Mouse (Mus musculus): ENCODE results near the gene Ryr2. TPM values are rescaled to one million over a fixed set of nuclear protein-coding genes. Genes with fewer than 3 reads are reported as not detected.

The Ryr2 gene
- polyA plus RNA-seq, 1 experiment: not detected

- no peak for TF ChIP-seq GATA1 (IDR thresholded peaks at IDR 0.05; ENCODE audit: low read length)
Measured at GRCm38 (mm10) chr13:11941724-11942123, 165.0 kb downstream of the Ryr2 start.

- TF ChIP-seq GATA1 (IDR thresholded peaks at IDR 0.05; ENCODE audit: low read length): no peak
Measured at GRCm38 (mm10) chr13:11933334-11933733, 173.4 kb downstream of the Ryr2 start.

GRCm38 (mm10) chr13:11928709-11929108, 178.0 kb downstream of the Ryr2 start:
- TF ChIP-seq GATA1 (IDR thresholded peaks at IDR 0.05; ENCODE audit: low read length): no peak

GRCm38 (mm10) chr13:11927727-11928126, 179.0 kb downstream of the Ryr2 start:
- no peak for TF ChIP-seq GATA1 (IDR thresholded peaks at IDR 0.05; ENCODE audit: low read length)

- TF ChIP-seq GATA1 (IDR thresholded peaks at IDR 0.05; ENCODE audit: low read length): no peak
Measured at GRCm38 (mm10) chr13:11926720-11927500, 179.8 kb downstream of the Ryr2 start.

- TF ChIP-seq GATA1 (IDR thresholded peaks at IDR 0.05; ENCODE audit: low read length): no peak
Measured at GRCm38 (mm10) chr13:11926215-11926614, 180.5 kb downstream of the Ryr2 start.

GRCm38 (mm10) chr13:11924732-11925131, 182.0 kb downstream of the Ryr2 start:
- no peak for TF ChIP-seq GATA1 (IDR thresholded peaks at IDR 0.05; ENCODE audit: low read length)

- no peak for TF ChIP-seq GATA1 (IDR thresholded peaks at IDR 0.05; ENCODE audit: low read length)
Measured at GRCm38 (mm10) chr13:11920495-11920894, 186.2 kb downstream of the Ryr2 start.

GRCm38 (mm10) chr13:11919448-11919847, 187.3 kb downstream of the Ryr2 start:
- no peak for TF ChIP-seq GATA1 (IDR thresholded peaks at IDR 0.05; ENCODE audit: low read length)

GRCm38 (mm10) chr13:11915619-11916018, 191.1 kb downstream of the Ryr2 start:
- TF ChIP-seq GATA1 (IDR thresholded peaks at IDR 0.05; ENCODE audit: low read length): no peak

- no peak for TF ChIP-seq GATA1 (IDR thresholded peaks at IDR 0.05; ENCODE audit: low read length)
Measured at GRCm38 (mm10) chr13:11914682-11915081, 192.1 kb downstream of the Ryr2 start.

- no peak for TF ChIP-seq GATA1 (IDR thresholded peaks at IDR 0.05; ENCODE audit: low read length)
Measured at GRCm38 (mm10) chr13:11912208-11912607, 194.5 kb downstream of the Ryr2 start.

GRCm38 (mm10) chr13:11908123-11908522, 198.6 kb downstream of the Ryr2 start:
- TF ChIP-seq GATA1 (IDR thresholded peaks at IDR 0.05; ENCODE audit: low read length): no peak

GRCm38 (mm10) chr13:11905126-11905525, 201.6 kb downstream of the Ryr2 start:
- TF ChIP-seq GATA1 (IDR thresholded peaks at IDR 0.05; ENCODE audit: low read length): no peak

- no peak for TF ChIP-seq GATA1 (IDR thresholded peaks at IDR 0.05; ENCODE audit: low read length)
Measured at GRCm38 (mm10) chr13:11903272-11903671, 203.5 kb downstream of the Ryr2 start.

- TF ChIP-seq GATA1 (IDR thresholded peaks at IDR 0.05; ENCODE audit: low read length): no peak
Measured at GRCm38 (mm10) chr13:11902856-11903255, 203.9 kb downstream of the Ryr2 start.

- TF ChIP-seq GATA1 (IDR thresholded peaks at IDR 0.05; ENCODE audit: low read length): no peak
Measured at GRCm38 (mm10) chr13:11900631-11901030, 206.1 kb downstream of the Ryr2 start.

Measured in G1E-ER4 (cell line).